Mouse (Mus musculus) left cerebral cortex, adult 9 months (tissue): Measurements from ENCODE around the gene Il31ra.

Experiments used
- DNase-seq, 2 experiments: peaks; one replicate each; pipeline ENCODE4 v3.0.0; 2022; ENCODE audit warnings: low spot score in 2 of 2

The Il31ra gene

DNA sequence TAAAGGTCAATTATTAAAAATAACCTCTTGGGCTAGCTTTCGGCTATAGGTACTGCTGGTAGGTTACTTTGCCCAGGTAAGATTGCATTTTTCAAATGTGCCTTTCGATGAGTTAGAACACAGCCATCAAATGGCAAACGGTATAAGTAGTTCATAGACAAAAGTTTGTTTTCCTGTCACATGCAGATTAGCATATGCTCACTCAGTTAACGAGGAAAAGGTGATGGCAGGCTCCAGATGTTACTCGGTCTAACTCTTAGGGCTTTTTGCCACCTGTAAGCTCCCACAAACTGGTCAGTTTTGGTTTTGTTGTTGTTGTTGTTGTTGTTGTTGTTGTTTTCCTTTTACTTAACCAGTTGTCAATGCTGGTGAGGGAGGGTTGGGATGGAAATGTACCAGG, 85.7 kb downstream of the Il31ra start:
- DNase-seq = no peak

DNA sequence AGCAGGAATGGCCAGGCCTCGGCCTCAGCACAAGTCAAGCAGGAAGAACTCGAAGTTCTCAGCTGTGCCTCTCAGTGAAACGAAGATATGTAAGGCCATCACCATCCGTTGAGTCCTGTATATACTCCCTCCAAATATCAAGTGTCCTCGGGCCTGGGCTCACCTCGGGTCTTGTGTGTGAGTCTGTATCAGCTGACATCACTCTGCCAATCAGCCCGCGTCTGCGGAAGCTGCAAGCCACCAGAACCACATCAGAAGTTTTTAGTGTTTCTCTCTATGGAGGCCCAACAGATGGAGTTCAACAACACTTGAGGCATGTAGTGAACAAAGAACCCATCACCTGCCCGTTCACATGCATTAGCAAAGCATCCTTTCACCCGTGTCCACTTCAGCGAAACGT, 86.5 kb downstream of the Il31ra start:
- DNase-seq = no peak

- DNase-seq = peak in 1 of 2 experiments; percentile 13
Measured at GRCm38 (mm10) chr13:112506766-112507165, 87.4 kb downstream of the Il31ra start.

GRCm38 (mm10) chr13:112505436-112505835, 88.7 kb downstream of the Il31ra start:
- no peak for DNase-seq

DNA sequence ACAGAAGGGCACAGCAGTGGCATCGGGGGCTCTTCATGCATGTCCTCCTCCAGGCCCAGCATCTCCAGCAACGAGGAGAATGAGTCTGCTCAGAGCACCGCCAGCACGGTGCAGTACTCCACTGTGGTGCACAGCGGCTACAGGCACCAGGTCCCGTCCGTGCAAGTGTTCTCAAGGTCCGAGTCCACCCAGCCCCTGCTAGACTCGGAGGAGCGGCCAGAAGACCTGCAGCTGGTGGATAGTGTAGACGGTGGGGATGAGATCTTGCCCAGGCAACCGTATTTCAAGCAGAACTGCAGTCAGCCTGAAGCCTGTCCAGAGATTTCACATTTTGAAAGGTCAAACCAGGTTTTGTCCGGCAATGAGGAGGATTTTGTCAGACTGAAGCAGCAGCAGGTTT, 90.3 kb downstream of the Il31ra start:
- DNase-seq = no peak

DNA sequence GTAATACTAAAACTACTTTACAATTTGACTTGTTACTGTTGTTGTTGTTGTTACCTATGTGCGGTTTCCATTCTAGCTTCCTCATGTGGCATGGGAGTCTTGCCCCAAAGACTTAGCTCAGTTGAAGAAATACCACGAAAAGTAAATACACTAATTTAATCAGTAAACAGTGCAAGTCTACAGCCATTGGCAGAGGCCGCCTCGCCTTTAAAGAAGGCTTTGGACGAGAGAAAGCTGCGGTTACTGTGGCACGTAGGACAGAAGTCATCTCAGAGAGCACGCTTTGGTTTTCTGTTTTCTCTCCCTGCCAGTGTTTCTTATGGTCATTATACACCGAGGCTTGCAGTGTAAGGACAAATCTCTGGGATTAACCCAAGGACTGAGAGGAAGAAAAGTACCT, 93.7 kb downstream of the Il31ra start:
- DNase-seq = no peak

DNA sequence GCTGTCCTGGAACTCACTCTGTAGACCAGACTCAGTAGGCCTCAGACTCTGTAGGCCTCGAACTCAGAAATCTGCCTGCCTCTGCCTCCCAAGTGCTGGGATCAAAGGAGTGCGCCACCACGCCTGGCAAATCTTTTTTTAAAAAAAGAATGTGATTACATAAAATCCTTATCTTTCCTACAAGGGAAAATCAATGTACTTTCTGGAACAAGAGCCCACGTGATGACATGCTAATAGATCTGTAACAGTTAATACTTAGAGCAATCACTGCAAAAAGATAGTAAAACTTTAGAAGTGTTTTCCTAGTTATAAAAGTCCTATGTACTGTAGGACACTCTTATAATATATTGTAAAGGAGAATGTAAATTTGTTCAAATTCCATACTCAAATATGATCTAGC, 94.1 kb downstream of the Il31ra start:
- DNase-seq = no peak

DNA sequence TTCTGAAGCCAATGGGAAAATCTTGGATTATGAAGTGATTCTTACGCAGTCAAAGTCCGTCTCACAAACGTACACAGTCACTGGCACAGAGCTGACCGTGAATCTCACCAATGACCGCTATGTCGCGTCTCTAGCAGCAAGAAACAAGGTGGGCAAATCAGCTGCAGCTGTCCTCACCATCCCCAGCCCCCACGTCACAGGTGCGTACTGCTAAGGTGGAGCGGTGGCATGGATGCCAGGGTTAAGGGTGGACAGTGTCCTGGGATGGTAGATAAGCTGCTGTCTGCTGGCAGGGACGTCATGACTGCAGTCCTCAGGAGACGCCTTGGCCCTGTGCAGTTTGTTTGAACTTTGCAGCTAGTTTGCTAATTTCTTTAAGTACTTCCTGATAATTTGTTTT, 99.6 kb downstream of the Il31ra start:
- no peak for DNase-seq

DNA sequence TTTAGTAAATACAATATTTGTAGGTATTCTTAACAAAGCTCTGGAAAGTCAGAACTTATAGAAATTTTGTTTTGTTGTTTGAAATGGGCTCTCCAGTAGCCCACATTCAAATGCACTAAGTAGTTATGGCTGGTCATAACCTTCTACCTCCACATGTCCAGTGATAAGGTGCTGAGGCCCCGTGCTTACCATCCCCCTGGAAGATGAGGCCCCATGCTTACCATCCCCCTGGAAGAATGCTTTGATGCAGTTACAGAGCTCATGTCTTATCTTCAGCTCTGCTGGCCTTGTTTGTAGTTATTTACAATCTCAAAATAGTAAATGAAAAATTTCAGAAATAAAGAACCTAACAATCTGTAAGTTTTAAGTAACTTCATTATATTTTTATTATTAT, 101.9 kb downstream of the Il31ra start:
- no peak for DNase-seq

- no peak for DNase-seq
Measured at GRCm38 (mm10) chr13:112491636-112492284, 102.4 kb downstream of the Il31ra start.

DNA sequence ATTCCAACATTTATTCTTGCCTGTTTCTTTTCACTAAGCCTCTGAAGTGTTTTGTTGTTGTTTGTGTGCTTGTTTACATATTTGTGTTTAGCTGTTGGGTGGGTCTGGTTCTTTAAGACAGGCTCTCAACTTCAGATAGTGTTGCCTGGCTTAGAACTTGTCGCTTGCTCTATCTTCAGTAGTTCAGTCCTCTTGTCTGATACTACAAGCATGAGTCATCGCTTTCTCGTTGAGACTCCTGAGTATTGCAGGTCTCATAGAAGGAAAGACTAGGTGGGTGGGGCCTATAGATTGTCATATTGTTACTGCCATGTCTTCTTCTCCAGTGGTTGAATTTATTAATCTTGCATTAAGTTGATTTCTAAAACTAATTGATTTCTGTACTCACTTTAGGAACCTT, 104.1 kb downstream of the Il31ra start:
- no peak for DNase-seq

GRCm38 (mm10) chr13:112486676-112487075, 107.5 kb downstream of the Il31ra start:
- no peak for DNase-seq

- DNase-seq = no peak
Measured at GRCm38 (mm10) chr13:112486236-112486635, 107.9 kb downstream of the Il31ra start.

GRCm38 (mm10) chr13:112483015-112483414, 111.1 kb downstream of the Il31ra start:
- DNase-seq = no peak

GRCm38 (mm10) chr13:112482525-112482924, 111.6 kb downstream of the Il31ra start:
- DNase-seq = no peak

DNA sequence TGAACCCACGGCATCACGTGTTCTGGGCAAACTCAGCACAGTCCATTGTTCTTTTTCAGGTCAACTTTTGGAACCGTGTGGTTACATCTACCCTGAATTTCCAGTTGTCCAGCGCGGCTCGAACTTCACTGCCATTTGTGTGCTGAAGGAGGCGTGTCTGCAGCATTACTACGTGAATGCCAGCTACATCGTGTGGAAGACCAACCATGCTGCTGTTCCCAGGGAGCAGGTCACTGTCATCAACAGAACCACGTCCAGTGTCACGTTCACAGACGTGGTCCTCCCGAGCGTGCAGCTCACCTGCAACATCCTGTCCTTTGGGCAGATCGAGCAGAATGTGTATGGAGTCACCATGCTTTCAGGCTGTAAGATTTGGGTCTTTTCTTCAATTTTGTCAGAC, 114.2 kb downstream of the Il31ra start:
- no peak for DNase-seq

- no peak for DNase-seq
Measured at GRCm38 (mm10) chr13:112479032-112479431, 115.1 kb downstream of the Il31ra start.

GRCm38 (mm10) chr13:112473757-112474755, 120.1 kb downstream of the Il31ra start:
- DNase-seq = no peak

GRCm38 (mm10) chr13:112472401-112473023, 121.6 kb downstream of the Il31ra start:
- DNase-seq = no peak

GRCm38 (mm10) chr13:112471201-112471600, 123.0 kb downstream of the Il31ra start:
- DNase-seq = no peak
